Mouse (Mus musculus) frontal cortex, postnatal 10 days (tissue): ENCODE measurements around the gene Pdrg1.

Experiments
- DNase-seq, 2 experiments: peaks; one replicate each; pipeline ENCODE4 v3.0.0; 2022; ENCODE audit warnings: low spot score in 2 of 2, mixed read lengths in 1 of 2

Pdrg1 gene

GRCm38 (mm10) chr2:153014758-153015593 is at the start of gene Pdrg1:
Pdrg1 (minus strand) TSS chr2:153015427.
- peak; percentile 85 to 93 for DNase-seq

GRCm38 (mm10) chr2:153064190-153064970 is 49.2 kb upstream of the Pdrg1 start:
- no peak for DNase-seq

DNA sequence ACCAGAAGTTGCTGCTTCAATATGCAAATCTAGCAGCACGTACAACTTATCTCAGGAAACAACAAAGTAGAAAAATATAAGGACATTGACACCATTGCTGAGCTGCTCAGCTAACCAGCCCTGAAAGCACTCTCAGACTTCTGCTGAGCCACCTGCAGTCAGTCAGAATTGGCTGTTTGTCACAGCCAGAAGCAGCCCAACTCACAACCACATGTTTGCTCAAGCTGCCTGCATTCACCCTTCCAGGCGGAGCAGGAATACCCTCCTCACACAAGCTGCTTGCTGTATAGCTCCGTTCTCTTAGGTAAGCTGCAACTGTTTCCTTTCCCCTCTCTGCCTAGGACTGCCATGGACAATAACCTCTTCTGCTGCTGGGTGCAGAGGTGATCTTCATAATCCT is 48.2 kb upstream of the Pdrg1 start:
- no peak for DNase-seq

DNA sequence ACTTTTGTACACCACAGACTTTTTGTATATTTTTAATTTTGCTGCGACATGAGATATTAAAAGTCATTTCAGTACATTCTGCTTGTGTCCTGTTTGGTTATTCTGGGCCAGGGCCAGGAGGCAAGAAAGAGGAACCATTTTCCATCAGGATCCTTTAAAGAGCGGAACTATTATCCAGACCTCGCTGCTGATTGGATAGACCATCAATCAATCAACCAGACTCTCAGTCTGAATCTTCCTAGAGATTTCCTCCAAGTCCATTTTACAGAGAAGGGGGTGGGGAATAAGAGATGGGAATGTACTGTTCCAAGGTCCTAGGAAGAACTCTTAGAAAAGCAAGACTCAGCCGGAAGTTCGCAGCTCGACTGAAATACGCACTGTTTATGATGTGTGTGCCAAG is 45.0 kb upstream of the Pdrg1 start:
- no peak for DNase-seq

DNA sequence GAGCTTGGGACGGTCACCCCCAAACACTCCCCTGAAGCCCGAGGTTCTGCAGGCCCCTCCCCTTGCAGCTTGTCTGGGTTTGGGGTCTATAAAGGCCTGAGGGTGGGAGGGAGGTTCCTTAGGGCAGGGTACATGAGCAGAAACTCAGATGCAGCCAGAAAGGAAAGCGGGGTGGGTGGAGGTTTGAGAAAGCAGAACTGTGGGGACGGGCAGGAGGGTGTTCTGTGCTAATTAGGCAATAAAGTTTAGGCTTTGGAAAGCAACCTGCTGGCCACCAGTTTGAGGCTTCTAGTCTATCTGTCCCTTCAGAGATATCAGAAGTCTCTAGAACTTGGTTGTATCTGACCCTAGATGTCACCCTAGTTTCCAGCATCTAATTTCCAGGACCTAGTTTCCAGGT is 43.1 kb upstream of the Pdrg1 start:
- DNase-seq: no peak

GRCm38 (mm10) chr2:153055270-153055920 is 40.2 kb upstream of the Pdrg1 start:
- no peak for DNase-seq

DNA sequence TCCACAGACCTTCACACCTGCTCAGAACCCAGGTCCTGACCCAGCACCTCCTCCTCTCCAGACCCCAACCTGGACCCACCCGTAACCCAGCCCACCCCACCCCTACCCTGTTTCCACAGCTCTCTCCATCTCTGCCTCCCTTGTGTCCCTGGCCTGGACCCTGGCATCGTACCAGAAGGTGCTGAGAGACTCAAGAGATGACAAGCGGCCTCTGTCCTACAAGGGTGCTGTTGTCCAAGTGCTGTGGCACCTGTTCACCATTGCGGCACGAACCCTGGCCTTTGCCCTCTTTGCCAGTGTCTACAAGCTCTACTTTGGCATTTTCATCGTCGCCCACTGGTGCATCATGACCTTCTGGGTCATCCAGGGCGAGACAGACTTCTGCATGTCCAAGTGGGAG is 38.7 kb upstream of the Pdrg1 start:
- DNase-seq: no peak

GRCm38 (mm10) chr2:153052700-153053351 is 37.6 kb upstream of the Pdrg1 start:
- no peak for DNase-seq

- no peak for DNase-seq
Observed at GRCm38 (mm10) chr2:153051537-153051936, 36.3 kb upstream of the Pdrg1 start.

DNA sequence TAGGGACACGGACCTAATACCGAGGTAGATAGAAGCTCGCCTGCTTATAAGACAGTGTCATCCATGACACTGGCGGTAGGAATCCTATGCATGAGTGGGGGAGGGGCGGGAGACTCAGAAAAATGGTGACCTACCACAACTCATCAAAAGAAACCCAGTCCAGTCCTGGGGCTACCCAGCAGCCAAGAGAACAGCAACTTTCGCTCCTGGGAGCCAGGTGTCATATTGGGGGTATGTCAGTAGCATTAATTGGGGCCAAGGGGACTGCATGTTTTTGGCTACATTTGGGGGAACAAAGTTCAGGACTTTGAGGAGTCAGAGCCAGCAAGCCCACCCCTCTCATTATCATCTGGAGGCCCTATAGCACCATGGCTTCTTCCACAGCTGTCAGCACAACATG is 35.9 kb upstream of the Pdrg1 start:
- no peak for DNase-seq

GRCm38 (mm10) chr2:153049997-153050358 is 34.8 kb upstream of the Pdrg1 start:
- DNase-seq: no peak

DNA sequence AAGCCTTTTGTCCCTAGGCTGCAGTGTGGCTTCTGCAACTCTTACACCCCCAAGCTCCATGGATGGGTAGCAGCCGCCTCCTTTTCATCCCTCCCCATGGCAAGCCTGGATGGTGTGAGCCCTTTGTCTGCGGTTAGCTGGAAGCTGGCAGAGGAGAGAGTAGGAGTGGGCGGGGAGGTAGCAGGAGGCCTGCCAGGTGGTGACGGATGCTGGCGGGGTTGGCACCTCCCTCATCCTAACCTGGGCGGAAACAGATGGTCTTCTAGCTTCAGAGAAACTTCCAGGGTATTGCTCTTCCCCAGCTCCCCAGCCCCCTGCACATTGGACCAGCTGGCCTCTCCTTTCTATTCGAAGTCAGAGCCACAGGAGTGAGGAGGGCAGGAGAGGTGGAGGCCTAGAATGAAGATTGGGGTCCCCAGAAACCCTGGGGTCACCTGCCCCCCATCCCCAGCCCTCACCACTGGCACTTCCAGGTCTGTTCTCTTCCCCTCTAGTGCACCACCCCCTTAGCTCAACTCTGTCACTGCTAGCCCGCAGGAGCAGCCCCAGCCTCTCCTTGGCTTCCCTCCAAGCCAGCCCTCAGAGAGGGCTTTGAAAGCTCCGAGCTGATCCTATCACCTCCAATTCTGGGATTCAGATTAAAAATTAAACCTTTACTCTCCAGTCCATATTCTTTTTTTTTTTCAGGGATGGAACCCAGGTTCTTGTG is 34.2 kb upstream of the Pdrg1 start:
- no peak for DNase-seq

DNA sequence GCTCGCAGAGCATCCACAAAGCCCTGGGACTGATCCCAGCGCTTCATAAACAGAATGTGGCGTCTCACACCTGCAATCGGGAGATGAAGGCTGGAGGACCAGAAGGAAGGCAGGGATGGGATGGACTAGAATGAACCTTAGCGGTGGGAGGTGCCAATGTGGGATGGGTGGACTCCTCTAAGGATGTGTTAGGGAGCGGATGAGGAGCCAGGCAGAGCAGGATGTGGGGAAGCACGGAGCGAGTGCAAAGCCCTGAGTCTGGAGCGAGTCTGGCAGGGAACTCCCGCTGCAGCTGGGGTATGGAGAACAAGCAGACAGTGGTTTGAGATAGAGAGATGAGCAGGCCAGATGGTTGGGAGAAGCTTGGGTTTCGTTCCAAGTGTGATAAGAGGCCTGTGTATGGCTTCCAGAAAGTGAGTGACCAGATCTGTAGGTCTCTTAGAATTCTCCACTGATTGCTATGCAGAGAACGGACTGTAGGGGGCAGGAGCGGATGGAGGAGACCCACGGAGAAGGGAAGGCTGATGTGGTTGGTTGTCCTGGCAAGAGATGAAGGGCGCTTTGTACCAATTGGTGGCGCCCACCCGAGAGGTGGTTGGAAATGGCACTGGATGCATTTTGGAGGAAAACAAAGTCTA is 32.7 kb upstream of the Pdrg1 start:
- DNase-seq: peak in 1 of 2 experiments; percentile 53

DNA sequence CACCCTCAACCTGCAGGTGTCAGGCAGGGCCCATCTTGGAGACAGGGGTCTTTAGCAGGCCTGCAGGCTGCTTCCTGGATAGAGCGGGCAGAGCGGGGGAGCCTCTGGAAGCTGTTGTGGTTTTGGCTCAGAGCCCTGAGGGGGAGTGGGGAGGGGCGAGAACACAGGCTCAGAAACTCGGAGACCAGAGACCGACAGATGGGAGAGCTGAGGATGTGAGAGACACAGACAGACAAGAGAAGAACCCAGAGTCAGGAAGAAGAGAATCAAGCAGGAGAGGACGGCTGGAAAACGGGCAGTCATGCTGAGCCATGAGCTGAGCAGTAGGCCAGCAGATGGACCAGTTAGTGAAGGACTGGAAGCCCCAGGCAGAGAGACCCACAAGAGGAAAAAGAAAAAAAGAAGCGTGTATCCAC is 30.7 kb upstream of the Pdrg1 start:
- peak; percentile 52 to 68 for DNase-seq

- DNase-seq: no peak
Observed at GRCm38 (mm10) chr2:153043886-153044285, 28.7 kb upstream of the Pdrg1 start.

GRCm38 (mm10) chr2:153036690-153037089 is 21.5 kb upstream of the Pdrg1 start:
- no peak for DNase-seq

GRCm38 (mm10) chr2:153033545-153034230 is 18.5 kb upstream of the Pdrg1 start:
- DNase-seq: no peak

- no peak for DNase-seq
Observed at GRCm38 (mm10) chr2:153032973-153033372, 17.7 kb upstream of the Pdrg1 start.

DNA sequence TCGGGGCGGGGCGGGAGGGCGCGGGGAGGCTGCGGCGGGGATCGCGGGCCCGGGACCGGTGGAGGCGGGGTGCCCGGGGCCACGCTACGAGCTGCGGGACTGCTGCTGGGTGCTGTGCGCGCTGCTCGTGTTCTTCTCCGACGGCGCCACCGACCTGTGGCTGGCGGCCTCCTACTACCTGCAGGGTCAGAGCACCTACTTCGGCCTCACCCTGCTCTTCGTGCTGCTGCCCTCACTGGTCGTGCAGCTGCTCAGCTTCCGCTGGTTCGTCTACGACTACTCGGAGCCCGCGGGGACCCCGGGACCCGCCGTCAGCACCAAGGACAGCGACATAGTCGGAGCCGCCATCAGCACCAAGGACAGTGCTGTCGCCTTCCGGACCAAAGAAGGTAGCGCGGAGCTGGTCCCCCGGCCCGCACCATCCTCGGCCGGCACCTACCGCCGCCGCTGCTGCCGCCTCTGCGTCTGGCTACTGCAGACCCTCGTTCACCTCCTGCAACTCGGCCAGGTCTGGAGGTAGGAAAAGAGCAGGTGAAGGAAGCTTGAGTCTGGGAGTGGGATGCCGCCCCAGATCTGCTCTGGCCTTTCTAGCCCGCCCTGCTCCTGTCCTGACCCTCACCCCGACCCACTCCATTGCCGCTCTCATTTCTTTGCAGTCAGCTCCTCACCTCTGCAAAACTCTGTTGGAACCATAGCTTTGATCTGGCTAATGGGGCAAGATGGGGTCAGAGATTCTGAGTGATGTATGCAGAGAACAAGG is 17.0 kb upstream of the Pdrg1 start:
- DNase-seq: peak in 1 of 2 experiments; percentile 66
